Mouse (Mus musculus) cerebellum, postnatal 14 days (tissue): ENCODE results near the gene Rd3.

Experiments used
- DNase-seq, 2 experiments: peaks; one replicate each; pipeline ENCODE4 v3.0.0; 2021; ENCODE audit warnings: mixed read lengths in 2 of 2

Rd3 gene

DNA sequence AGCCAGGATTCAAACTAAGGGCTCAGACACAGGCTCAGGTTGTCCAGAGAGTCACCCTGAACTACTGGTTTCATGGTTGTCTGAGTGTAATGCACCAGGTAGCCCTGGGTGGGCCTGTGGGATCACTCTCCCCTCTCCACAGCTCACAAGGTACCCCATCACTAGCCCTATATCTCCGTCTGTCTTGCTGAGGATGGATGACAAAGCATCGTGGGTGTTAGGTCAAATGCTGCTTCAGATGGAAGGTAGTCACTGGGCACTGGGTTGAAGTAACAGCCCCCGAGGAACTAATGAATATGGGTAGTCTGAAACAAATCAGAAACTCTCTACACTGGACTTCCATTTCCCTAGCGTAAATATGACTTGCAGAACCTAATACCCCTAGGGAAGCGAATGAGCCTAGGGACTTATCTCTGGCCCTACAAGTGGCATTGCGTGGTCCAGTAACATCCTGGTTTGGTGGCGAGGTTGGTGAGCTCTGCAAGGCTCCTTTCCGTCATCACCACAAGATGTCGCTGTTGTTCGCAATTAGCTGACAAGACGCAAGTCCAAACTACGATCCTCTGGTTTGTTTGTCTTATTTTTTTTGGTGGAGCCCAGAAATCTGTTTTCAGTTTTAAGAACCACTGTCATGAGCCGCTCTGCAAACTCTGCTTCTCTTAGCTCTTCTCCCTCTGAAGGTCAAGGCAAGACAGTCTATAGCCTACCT is 12.2 kb upstream of the Rd3 start:
- DNase-seq: peak; percentile 85 to 89

DNA sequence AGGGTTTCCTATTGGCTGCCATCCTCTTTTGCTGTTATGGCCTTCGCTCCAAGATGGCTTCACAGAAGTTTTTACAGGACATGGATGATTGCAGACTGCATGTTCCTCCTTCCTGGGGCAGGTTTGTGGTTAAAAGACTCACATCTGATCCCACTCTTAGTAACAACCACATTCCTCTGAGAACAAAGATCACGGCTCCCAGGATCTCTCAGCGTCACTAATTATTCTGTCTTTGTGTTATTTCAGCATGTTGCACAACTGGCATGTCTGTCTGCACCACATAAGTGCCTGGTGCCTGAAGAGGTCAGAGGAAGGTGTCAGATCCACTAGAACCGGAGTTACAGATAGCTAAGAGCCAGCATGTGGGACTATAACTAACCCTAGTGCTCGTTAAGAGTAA is 7.2 kb upstream of the Rd3 start:
- DNase-seq: no peak

DNA sequence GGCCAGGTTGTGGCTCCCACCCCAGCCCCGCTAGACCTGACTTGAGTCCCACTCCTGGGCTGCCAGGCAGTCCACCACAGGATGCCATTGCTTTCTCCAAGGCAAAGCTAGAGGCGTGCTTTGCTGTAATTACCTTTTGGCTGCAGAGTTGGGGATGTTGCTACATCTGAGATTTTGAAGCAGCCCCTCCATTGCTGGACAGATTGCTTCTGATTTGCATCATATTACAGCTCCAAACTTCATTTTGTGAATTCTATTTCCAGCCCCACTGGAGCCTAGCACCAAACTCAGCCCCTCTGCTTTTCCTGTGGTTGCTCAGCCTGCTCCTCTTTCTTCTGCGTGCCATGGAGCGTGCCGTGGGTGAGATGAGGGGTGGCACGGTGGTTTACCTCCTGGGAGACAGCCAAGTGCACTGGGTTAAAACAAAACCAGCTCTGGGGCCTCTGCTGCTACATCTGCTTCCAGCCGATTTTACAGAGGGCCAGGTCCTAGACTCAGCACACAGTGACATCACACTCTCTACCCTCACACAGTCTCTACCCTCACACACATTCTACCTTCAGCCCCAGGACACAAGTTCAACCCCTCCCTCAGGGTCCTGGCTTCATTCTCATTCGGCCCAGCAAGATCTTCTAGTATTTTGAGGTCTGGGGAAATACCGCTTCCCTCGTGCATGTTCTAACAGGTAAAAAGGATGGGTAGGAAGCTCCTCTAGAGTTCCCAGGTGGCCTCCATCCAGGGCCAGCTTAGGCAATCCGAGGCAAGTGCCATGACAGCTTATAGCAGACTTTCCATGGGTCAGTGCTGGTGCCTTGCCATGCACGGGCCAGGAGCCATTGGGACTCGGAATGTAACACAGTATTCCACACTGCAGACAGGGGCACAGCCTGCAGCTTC is 2.4 kb upstream of the Rd3 start:
- DNase-seq: no peak

DNA sequence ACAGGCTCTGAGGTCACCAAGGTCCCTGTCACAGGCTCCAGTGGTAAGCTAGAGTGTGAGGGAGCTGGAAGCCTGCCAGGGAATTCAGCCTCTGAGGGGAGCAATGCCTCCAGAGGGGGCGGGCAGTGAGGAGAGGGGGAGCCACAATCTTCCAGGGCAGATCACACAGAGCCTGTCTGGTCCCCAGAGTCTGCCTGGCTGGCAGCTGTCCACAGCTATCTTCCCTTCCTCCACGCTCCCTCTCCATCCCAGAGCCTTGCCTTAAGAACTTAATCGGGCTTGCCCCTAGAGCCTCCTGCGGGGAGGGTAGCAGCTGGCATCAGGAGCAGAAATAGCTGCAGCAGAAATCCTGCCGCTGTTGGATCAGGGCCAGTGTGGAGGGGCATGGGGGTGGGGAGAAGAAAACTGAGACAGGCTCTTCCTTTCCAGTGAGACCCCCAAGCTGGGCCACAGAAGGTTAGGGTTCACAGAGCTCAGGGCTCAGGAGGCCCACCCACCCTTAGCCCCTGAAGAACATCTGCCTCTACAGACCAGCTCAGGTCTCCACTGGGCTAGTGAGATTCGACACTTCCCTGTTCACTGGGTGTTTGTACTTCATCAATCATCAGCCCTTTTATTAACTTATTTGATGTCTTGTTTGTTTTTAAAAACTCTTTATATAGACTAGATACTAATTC is 4.4 kb downstream of the Rd3 start:
- DNase-seq: peak in 1 of 2 experiments; percentile 50

- DNase-seq: no peak
Measured at GRCm38 (mm10) chr1:191986674-191987480, 9.7 kb downstream of the Rd3 start.

GRCm38 (mm10) chr1:191987481-191987769 is 10.3 kb downstream of the Rd3 start:
- no peak for DNase-seq

- no peak for DNase-seq
Measured at GRCm38 (mm10) chr1:191988646-191989045, 11.5 kb downstream of the Rd3 start.

DNA sequence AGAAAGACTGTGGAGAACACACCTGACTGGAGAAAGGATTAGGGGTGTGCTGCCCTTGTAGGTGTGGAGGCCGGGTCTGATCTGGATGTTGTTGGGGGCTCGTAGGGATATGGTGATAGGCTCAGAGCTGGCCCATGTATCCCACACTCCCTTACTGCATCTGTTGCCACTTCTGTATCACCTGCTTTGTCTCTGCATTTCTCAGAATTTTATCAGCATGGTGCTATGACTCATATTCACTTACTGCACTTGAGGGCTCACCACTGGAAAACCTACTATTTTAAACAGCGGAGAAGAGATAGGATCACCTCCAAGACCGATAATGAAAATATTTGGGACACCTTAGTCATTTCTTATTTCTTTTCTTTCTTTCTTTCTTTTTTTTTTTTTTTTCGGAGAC is 11.9 kb downstream of the Rd3 start:
- DNase-seq: no peak

DNA sequence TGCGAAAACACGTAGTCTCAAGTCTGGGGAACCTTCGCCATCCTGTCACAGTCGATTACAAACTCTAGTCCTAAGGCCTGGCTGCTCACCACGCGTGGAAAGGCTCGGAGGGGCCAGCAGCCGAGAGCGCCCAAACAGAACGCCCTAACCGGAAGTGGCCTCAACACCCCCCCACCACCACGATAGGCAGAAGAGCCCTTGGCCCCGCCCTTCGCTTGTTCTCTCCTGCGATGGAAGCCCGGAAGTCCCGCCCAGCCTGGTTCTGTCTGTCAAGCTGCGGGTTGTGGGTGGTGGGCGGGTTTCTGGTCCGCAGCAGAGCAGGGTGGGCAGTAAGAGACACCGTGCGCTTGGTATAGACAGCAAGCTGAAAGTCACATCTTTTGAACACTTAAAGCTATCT is 12.8 kb downstream of the Rd3 start:
- DNase-seq: peak; percentile 97

GRCm38 (mm10) chr1:191992040-191992780 is 15.0 kb downstream of the Rd3 start:
- DNase-seq: no peak

- no peak for DNase-seq
Measured at GRCm38 (mm10) chr1:191994476-191994875, 17.3 kb downstream of the Rd3 start.

GRCm38 (mm10) chr1:191995488-191995887 is 18.3 kb downstream of the Rd3 start:
- DNase-seq: peak; percentile 59 to 89

- no peak for DNase-seq
Measured at GRCm38 (mm10) chr1:191995916-191996315, 18.7 kb downstream of the Rd3 start.

GRCm38 (mm10) chr1:191996621-191997185 is 19.5 kb downstream of the Rd3 start:
- no peak for DNase-seq

GRCm38 (mm10) chr1:191999022-191999421 is 21.9 kb downstream of the Rd3 start:
- no peak for DNase-seq
